Mouse (Mus musculus) layer of hippocampus, adult 8-10 months (tissue): ENCODE data around the gene Apoa2. TPM values are rescaled to one million over a fixed set of nuclear protein-coding genes. Genes with fewer than 3 reads are reported as not detected.
A peak's percentile ranks its signal among the peaks of the same experiment; 100 is the strongest.

Source experiments
- DNase-seq, 2 experiments: peaks; one replicate each; pipeline ENCODE4 v3.0.0; 2022; ENCODE audit warnings: low spot score in 2 of 2
- total RNA-seq, 4 experiments: library from RNA; stranded (reverse); gene quantifications; 2 replicates each; pipeline ENCODE4 v1.2.4; 2022

Apoa2 gene
- total RNA-seq, 4 experiments from 2014 or later, result 1.9 to 3.1 (median 2.5) TPM

- DNase-seq, result no peak
Observed at GRCm38 (mm10) chr1:171205704-171206493, 19.0 kb upstream of the Apoa2 start.

- no peak for DNase-seq
Observed at GRCm38 (mm10) chr1:171209409-171209808, 15.4 kb upstream of the Apoa2 start.

GRCm38 (mm10) chr1:171212854-171213253, 12.0 kb upstream of the Apoa2 start:
- no peak for DNase-seq

- DNase-seq, result no peak
Observed at GRCm38 (mm10) chr1:171213801-171214496, 10.9 kb upstream of the Apoa2 start, which contains the start of gene Nr1i3. Gene Nr1i3 (plus strand): TSS chr1:171213970.

GRCm38 (mm10) chr1:171216241-171216955, 8.5 kb upstream of the Apoa2 start:
- no peak for DNase-seq

GRCm38 (mm10) chr1:171220871-171221270, 4.0 kb upstream of the Apoa2 start:
- DNase-seq, result peak; percentile 81 to 93

GRCm38 (mm10) chr1:171221281-171222193, 3.3 kb upstream of the Apoa2 start:
- no peak for DNase-seq

GRCm38 (mm10) chr1:171222238-171223155, 2.4 kb upstream of the Apoa2 start, which contains the start of gene Tomm40l:
Gene Tomm40l (minus strand): TSS chr1:171222514.
- peak; percentile 97 to 99 for DNase-seq

GRCm38 (mm10) chr1:171223168-171223567, 1.7 kb upstream of the Apoa2 start:
- no peak for DNase-seq

GRCm38 (mm10) chr1:171223796-171224195, 1.1 kb upstream of the Apoa2 start:
- DNase-seq, result no peak

GRCm38 (mm10) chr1:171226780-171227179, 1.9 kb downstream of the Apoa2 start:
- no peak for DNase-seq

- no peak for DNase-seq
Observed at GRCm38 (mm10) chr1:171227879-171228278, 3.0 kb downstream of the Apoa2 start.

- DNase-seq, result no peak
Observed at GRCm38 (mm10) chr1:171229750-171230149, 4.9 kb downstream of the Apoa2 start.

- DNase-seq, result no peak
Observed at GRCm38 (mm10) chr1:171230215-171230614, 5.4 kb downstream of the Apoa2 start.

- no peak for DNase-seq
Observed at GRCm38 (mm10) chr1:171231844-171232243, 7.0 kb downstream of the Apoa2 start.

- no peak for DNase-seq
Observed at GRCm38 (mm10) chr1:171232348-171232747, 7.5 kb downstream of the Apoa2 start.

GRCm38 (mm10) chr1:171232800-171233730, 8.2 kb downstream of the Apoa2 start:
- no peak for DNase-seq

- DNase-seq, result no peak
Observed at GRCm38 (mm10) chr1:171234126-171234525, 9.3 kb downstream of the Apoa2 start, which contains the start of gene Fcer1g. Gene Fcer1g (minus strand): TSS chr1:171234365.

- no peak for DNase-seq
Observed at GRCm38 (mm10) chr1:171234538-171234937, 9.7 kb downstream of the Apoa2 start.
